Mouse (Mus musculus): ENCODE data around the gene Entpd5. TPM values are rescaled to one million over a fixed set of nuclear protein-coding genes. Genes with fewer than 3 reads are reported as not detected.

Entpd5 gene
- polyA plus RNA-seq, 1 experiment from 2014 or later, result 11.3 TPM

DNA sequence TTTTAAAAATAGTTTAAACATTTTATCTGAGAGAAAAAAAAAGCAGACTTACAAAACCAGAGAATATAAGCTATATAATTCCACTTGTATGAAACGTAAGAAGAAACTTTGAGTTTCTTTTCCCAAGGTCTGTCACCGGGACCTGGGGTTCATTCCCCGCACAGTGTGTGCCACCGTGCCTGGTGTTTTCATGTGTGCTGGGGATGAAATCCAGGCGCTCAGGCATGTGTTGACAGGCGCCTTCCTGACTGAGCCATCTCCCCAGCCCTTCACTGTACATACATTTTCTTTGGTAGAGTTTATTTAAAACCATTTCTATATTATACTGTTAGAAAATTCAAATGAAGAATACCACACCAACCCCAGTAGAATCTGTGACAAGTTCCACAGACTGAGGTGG lies 18.5 kb downstream of the Entpd5 start:
- Histone ChIP-seq H3K36me3 (replicated peaks; ENCODE audit: control insufficient read depth, insufficient read depth) (0 out of 2 replicates have a peak, but pooled peaks cover 11% of the 10 kb centered on the region), H3K27me3 (ENCODE audit: control insufficient read depth, insufficient read depth, low read length) (no peaks in the 10 kb centered on the region), H3K27ac (no peak overlapping the region), H3K9ac (no peak overlapping the region), H3K9me3 (ENCODE audit: control insufficient read depth, low read length) (no peaks in the 10 kb centered on the region), H3K4me2 (replicated peaks) (no peak overlapping the region), H3K4me1 (replicated peaks; ENCODE audit: control insufficient read depth, insufficient read depth, low read length) (no peaks in the 10 kb centered on the region), H3K4me3 (replicated peaks; ENCODE audit: low read length) (no peak overlapping the region)
- no peak for DNase-seq (ENCODE audit: low spot score)
- ATAC-seq (ENCODE audit: low FRiP score), result no peak
- WGBS, result 93% methylated on average over 6 of the region's 6 CpGs

DNA sequence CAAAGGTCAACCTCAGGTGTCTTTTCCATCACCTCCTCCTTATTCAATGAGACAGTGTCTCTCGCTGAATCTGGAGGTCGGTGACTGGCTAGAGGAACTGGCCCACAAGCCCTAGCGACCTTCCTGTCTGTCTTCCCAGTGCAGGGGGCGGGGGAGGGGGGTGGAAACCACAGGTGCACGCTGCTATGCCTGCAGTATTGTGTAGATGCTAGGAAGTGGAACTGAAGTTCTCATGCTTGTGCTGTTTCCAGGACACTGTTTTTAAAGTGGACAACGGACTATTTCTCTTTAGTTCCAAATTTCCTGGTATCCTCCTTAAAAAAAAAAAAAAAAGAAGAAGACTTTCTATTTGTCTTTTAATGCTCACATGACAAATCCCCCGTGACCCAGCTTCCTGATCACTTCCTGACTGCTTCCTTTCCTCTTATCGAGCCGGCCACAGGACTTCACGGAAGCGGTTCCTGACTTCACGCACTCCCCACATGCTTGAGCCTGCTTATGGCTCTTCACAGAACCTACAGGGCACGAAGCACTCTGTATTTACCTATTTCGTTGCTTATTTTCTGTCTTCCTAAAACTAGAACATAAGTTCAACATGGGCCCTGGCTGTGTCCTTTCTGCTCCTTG lies 19.9 kb downstream of the Entpd5 start:
- no peak overlapping the region for H3K4me2 ChIP-seq (replicated peaks)
- no peak overlapping the region for H3K9ac ChIP-seq
- no peak for DNase-seq (ENCODE audit: low spot score)
- 77% methylated on average over 14 of the region's 14 CpGs for WGBS
- no peak for ATAC-seq (ENCODE audit: low FRiP score)
- no peaks in the 10 kb centered on the region for H3K4me1 ChIP-seq (replicated peaks; ENCODE audit: control insufficient read depth, insufficient read depth, low read length)
- no peak overlapping the region for H3K27ac ChIP-seq
- H3K27me3 ChIP-seq (ENCODE audit: control insufficient read depth, insufficient read depth, low read length), result no peaks in the 10 kb centered on the region
- H3K4me3 ChIP-seq (replicated peaks; ENCODE audit: low read length), result no peak overlapping the region
- H3K36me3 ChIP-seq (replicated peaks; ENCODE audit: control insufficient read depth, insufficient read depth), result peaks cover 8% of the 10 kb centered on the region; the same call in 1 of the 2 replicates
- no peaks in the 10 kb centered on the region for H3K9me3 ChIP-seq (ENCODE audit: control insufficient read depth, low read length)

DNA sequence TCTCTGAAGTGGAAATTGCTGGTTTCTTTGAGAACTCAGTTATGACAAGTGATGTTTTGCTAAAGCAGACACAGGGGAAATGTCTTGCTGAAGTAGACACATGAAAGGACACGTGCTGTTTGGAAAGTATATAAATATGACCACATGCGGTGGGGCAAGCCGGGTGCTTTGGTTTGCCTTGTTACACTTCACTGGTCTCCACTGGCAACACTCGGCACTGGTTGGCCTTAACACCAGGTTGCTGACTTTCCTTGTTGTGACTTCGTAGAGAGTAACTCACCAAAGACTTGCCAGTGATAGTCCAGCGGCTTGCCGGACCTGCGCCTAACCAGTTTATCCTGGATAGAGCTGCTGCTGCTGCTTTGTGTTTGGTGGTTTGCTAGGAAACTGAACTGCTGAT lies 20.7 kb downstream of the Entpd5 start:
- H3K4me3 ChIP-seq (replicated peaks; ENCODE audit: low read length), result no peak overlapping the region
- H3K27me3 ChIP-seq (ENCODE audit: control insufficient read depth, insufficient read depth, low read length), result no peaks in the 10 kb centered on the region
- H3K9me3 ChIP-seq (ENCODE audit: control insufficient read depth, low read length), result no peaks in the 10 kb centered on the region
- peaks cover 8% of the 10 kb centered on the region; the same call in 1 of the 2 replicates for H3K36me3 ChIP-seq (replicated peaks; ENCODE audit: control insufficient read depth, insufficient read depth)
- H3K27ac ChIP-seq, result no peak overlapping the region
- ATAC-seq (ENCODE audit: low FRiP score) (no peak), DNase-seq (ENCODE audit: low spot score) (no peak)
- no peak overlapping the region for H3K4me2 ChIP-seq (replicated peaks)
- WGBS, result 85% methylated on average over 8 of the region's 8 CpGs
- H3K9ac ChIP-seq, result no peak overlapping the region
- H3K4me1 ChIP-seq (replicated peaks; ENCODE audit: control insufficient read depth, insufficient read depth, low read length), result no peaks in the 10 kb centered on the region

DNA sequence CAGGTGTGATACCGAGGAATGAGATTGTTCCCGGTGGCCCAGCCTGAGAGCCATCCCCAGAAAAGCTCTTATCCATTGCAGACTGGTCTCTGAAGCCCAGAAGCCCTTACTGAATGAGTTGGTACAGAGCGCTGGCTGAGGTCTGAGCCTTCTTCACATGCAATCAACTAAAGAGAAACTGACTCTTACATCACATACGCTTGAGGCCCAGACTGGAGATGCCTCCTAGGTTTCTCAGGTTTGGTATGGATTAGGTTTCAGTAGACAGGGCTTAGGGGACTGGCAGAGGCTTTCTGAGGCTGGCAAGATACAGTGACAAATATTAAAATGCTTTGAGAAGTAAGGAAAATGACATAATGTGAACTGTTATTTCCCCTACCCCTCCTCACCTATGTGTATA lies 23.4 kb downstream of the Entpd5 start:
- H3K4me2 ChIP-seq (replicated peaks), result no peak overlapping the region
- no peak overlapping the region for H3K27ac ChIP-seq
- 97% methylated on average over 4 of the region's 4 CpGs for WGBS
- no peak overlapping the region for H3K9ac ChIP-seq
- H3K4me1 ChIP-seq (replicated peaks; ENCODE audit: control insufficient read depth, insufficient read depth, low read length), result no peaks in the 10 kb centered on the region
- H3K27me3 ChIP-seq (ENCODE audit: control insufficient read depth, insufficient read depth, low read length), result no peaks in the 10 kb centered on the region
- peaks cover 8% of the 10 kb centered on the region; the same call in 1 of the 2 replicates for H3K36me3 ChIP-seq (replicated peaks; ENCODE audit: control insufficient read depth, insufficient read depth)
- no peaks in the 10 kb centered on the region for H3K9me3 ChIP-seq (ENCODE audit: control insufficient read depth, low read length)
- DNase-seq (ENCODE audit: low spot score) (no peak), ATAC-seq (ENCODE audit: low FRiP score) (no peak)
- no peak overlapping the region for H3K4me3 ChIP-seq (replicated peaks; ENCODE audit: low read length)

DNA sequence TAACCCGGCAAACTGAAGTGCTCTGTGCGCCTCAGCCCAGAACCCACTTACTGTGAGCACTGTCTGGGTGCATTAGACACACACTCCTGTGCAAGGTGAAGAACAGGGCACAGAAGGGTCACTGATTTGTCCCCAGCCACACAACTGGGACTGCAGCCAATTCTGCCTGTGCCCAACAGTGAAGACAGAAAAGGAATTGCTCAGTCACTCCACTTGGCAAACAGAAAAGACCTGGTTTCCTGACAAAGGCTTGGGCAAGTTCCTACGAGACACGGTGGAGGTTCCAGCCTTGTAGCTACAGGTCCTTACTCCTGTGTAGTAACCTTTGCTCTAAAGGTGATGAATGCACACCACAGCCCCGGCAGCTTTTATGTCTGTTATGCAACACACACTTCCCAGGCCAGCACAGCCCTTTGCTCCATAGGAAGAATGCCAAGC lies 24.2 kb downstream of the Entpd5 start:
- 70% methylated on average over 5 of the region's 5 CpGs for WGBS
- Histone ChIP-seq H3K9me3 (ENCODE audit: control insufficient read depth, low read length) (no peaks in the 10 kb centered on the region), H3K27me3 (ENCODE audit: control insufficient read depth, insufficient read depth, low read length) (no peaks in the 10 kb centered on the region), H3K4me1 (replicated peaks; ENCODE audit: control insufficient read depth, insufficient read depth, low read length) (no peaks in the 10 kb centered on the region), H3K27ac (no peak overlapping the region), H3K4me3 (replicated peaks; ENCODE audit: low read length) (no peak overlapping the region), H3K9ac (no peak overlapping the region), H3K4me2 (replicated peaks) (no peak overlapping the region), H3K36me3 (replicated peaks; ENCODE audit: control insufficient read depth, insufficient read depth) (peaks cover 8% of the 10 kb centered on the region; the same call in 1 of the 2 replicates)
- DNase-seq (ENCODE audit: low spot score), result no peak
- ATAC-seq (ENCODE audit: low FRiP score), result no peak

DNA sequence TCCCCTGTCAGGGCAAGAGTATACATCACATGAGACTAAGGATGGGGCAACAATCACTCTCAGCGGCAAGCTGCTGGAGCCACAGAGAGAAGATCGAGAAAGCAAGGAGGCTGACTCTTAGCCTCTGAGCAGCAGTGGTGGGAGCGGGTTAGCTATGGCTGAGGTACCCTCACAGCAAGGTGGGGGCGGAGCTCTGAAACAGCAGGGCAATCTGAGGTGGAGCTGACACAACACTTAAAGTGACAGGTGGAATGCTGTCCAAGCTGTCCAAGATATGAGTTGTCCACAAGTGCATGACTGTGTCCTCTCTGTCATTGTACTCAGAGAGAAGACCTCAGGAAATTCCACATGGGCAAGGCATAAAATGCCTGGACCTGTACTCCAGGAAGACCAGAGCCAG lies 26.5 kb downstream of the Entpd5 start:
- H3K36me3 ChIP-seq (replicated peaks; ENCODE audit: control insufficient read depth, insufficient read depth), result peaks cover 12% of the 10 kb centered on the region
- no peaks in the 10 kb centered on the region for H3K9me3 ChIP-seq (ENCODE audit: control insufficient read depth, low read length)

DNA sequence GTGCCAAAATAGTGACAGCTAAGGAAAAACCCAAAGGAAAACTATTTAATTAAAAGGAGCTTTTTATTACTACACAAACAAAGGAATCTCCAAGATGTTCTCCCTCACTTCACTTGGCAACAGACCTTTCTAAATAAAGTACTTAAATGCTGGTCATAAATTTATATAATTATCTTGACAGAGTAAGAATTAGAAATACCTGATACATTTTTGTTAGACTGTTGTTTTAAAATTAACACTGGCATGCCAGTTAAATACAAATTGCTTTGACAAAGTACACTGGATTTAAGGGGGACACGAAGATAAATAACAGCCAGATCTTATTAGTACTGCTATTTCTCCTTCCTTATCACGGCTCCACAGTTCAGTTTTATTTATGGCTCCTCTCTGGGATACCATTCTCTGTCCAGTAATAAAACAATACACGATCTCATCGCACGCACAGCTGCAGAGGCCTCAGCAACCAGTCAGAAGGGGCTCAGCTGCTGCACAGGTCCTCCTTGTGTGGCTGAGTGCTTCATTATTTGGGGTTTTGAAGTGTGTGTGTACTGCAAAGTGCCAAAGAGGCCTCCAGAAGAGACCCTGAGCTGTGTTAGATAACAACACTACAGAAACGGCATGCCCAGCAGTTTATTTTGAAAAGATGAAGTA lies 34.9 kb downstream of the Entpd5 start:
- Histone ChIP-seq H3K9me3 (ENCODE audit: control insufficient read depth, low read length) (no peaks in the 10 kb centered on the region), H3K4me2 (replicated peaks) (no peak overlapping the region), H3K4me3 (replicated peaks; ENCODE audit: low read length) (no peak overlapping the region), H3K9ac (no peak overlapping the region), H3K36me3 (replicated peaks; ENCODE audit: control insufficient read depth, insufficient read depth) (peaks cover 79% of the 10 kb centered on the region), H3K27ac (no peak overlapping the region), H3K27me3 (ENCODE audit: control insufficient read depth, insufficient read depth, low read length) (no peaks in the 10 kb centered on the region), H3K4me1 (replicated peaks; ENCODE audit: control insufficient read depth, insufficient read depth, low read length) (no peaks in the 10 kb centered on the region)
- no peak for DNase-seq (ENCODE audit: low spot score)
- ATAC-seq (ENCODE audit: low FRiP score), result no peak
- 86% methylated on average over 6 of the region's 6 CpGs for WGBS

More for the DNA sequence above, 26.5 kb downstream of the Entpd5 start:
- Histone ChIP-seq H3K27ac (no peak overlapping the region), H3K27me3 (ENCODE audit: control insufficient read depth, insufficient read depth, low read length) (no peaks in the 10 kb centered on the region), H3K9ac (no peak overlapping the region), H3K4me1 (replicated peaks; ENCODE audit: control insufficient read depth, insufficient read depth, low read length) (no peaks in the 10 kb centered on the region), H3K4me3 (replicated peaks; ENCODE audit: low read length) (no peak overlapping the region), H3K4me2 (replicated peaks) (no peak overlapping the region)
- ATAC-seq (ENCODE audit: low FRiP score), result no peak
- WGBS, result 90% methylated on average over 4 of the region's 4 CpGs
- DNase-seq (ENCODE audit: low spot score), result no peak

DNA sequence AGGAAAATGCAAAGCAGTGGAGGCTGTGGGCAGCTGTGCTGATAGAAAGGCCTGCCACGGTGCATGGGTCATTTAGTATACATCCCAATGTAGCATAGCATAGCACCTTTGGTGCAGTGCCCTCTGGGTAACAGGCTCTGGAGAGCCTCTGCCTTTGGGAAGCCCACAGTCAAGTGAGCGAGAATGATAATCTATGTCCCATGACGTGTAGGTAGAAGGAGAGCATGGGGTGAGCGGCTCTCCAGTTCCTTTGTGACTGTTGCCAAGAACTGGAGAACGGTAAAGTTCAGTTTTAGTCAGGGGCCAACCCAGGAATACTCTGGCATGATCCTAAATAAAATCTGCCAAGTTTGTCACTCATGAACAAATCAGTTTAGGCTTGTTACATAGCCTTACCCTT lies 37.2 kb downstream of the Entpd5 start:
- no peak overlapping the region for H3K4me2 ChIP-seq (replicated peaks)
- peaks cover 90% of the 10 kb centered on the region for H3K36me3 ChIP-seq (replicated peaks; ENCODE audit: control insufficient read depth, insufficient read depth)
- no peak overlapping the region for H3K4me3 ChIP-seq (replicated peaks; ENCODE audit: low read length)
- no peak overlapping the region for H3K27ac ChIP-seq
- DNase-seq (ENCODE audit: low spot score) (no peak), ATAC-seq (ENCODE audit: low FRiP score) (no peak)
- H3K4me1 ChIP-seq (replicated peaks; ENCODE audit: control insufficient read depth, insufficient read depth, low read length), result no peaks in the 10 kb centered on the region
- H3K9ac ChIP-seq, result no peak overlapping the region
- no peaks in the 10 kb centered on the region for H3K27me3 ChIP-seq (ENCODE audit: control insufficient read depth, insufficient read depth, low read length)
- no peaks in the 10 kb centered on the region for H3K9me3 ChIP-seq (ENCODE audit: control insufficient read depth, low read length)
- WGBS, result 94% methylated on average over 5 of the region's 5 CpGs

DNA sequence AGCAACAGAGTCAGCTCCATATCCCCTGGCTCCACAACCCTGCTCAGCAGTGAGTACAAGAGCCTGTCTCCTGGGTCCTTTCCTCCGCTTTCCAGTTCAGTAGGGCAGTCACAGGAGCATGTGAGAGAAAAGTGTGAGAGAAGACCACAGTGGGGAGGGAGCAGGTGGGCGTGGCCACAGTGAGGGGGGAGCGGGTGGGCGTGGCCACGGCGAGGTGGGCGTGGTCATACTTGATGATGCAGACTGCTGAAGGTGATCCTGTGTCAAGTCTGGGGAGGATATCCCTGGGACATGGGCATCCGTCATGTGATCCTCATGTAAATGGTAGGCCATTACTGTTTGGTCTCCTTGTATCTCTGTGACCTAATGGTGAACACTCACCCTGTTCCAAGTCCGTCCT lies 41.9 kb downstream of the Entpd5 start:
- H3K36me3 ChIP-seq (replicated peaks; ENCODE audit: control insufficient read depth, insufficient read depth), result peaks cover 53% of the 10 kb centered on the region

More for the DNA sequence above, 41.9 kb downstream of the Entpd5 start:
- no peak for ATAC-seq (ENCODE audit: low FRiP score)
- H3K9me3 ChIP-seq (ENCODE audit: control insufficient read depth, low read length), result no peaks in the 10 kb centered on the region
- 73% methylated on average over 9 of the region's 9 CpGs for WGBS
- no peak for DNase-seq (ENCODE audit: low spot score)
- no peak overlapping the region for H3K9ac ChIP-seq
- peaks cover 12% of the 10 kb centered on the region for H3K4me1 ChIP-seq (replicated peaks; ENCODE audit: control insufficient read depth, insufficient read depth, low read length)
- no peaks in the 10 kb centered on the region for H3K27me3 ChIP-seq (ENCODE audit: control insufficient read depth, insufficient read depth, low read length)
- H3K27ac ChIP-seq, result no peak overlapping the region
- no peak overlapping the region for H3K4me3 ChIP-seq (replicated peaks; ENCODE audit: low read length)
- H3K4me2 ChIP-seq (replicated peaks), result no peak overlapping the region

Measured in hindbrain, embryonic 14.5 days (tissue).